Mouse (Mus musculus) hindlimb bud, embryonic 11.5 days (tissue): Measurements from ENCODE around the gene Supt20.

Source experiments
- DNase-seq: peaks from one replicate; pipeline ENCODE4 v3.0.0-alpha.2; 2012; ENCODE audit warnings: low read depth, low spot score; ENCODE audit errors: extremely low spot score

The Supt20 gene

GRCm38 (mm10) chr3:54692202-54693055 is at the start of gene Supt20:
Gene Supt20, plus strand, starts transcription at chr3:54692807.
- peak; percentile 39 for DNase-seq

GRCm38 (mm10) chr3:54642851-54643250 is 49.8 kb upstream of the Supt20 start:
- DNase-seq, result no peak

GRCm38 (mm10) chr3:54647583-54647982 is 45.0 kb upstream of the Supt20 start:
- DNase-seq, result no peak

- no peak for DNase-seq
Observed at GRCm38 (mm10) chr3:54651576-54651975, 41.0 kb upstream of the Supt20 start.

GRCm38 (mm10) chr3:54654169-54654568 is 38.4 kb upstream of the Supt20 start:
- DNase-seq, result no peak

GRCm38 (mm10) chr3:54657090-54657489 is 35.5 kb upstream of the Supt20 start:
- no peak for DNase-seq

GRCm38 (mm10) chr3:54657888-54658626 is 34.5 kb upstream of the Supt20 start:
- no peak for DNase-seq

GRCm38 (mm10) chr3:54659736-54660135 is 32.9 kb upstream of the Supt20 start:
- DNase-seq, result no peak

- no peak for DNase-seq
Observed at GRCm38 (mm10) chr3:54662411-54662810, 30.2 kb upstream of the Supt20 start.

GRCm38 (mm10) chr3:54668141-54668540 is 24.5 kb upstream of the Supt20 start:
- no peak for DNase-seq

- DNase-seq, result no peak
Observed at GRCm38 (mm10) chr3:54668722-54669121, 23.9 kb upstream of the Supt20 start.

- DNase-seq, result no peak
Observed at GRCm38 (mm10) chr3:54669559-54669958, 23.0 kb upstream of the Supt20 start.

- no peak for DNase-seq
Observed at GRCm38 (mm10) chr3:54672111-54672510, 20.5 kb upstream of the Supt20 start.

- DNase-seq, result no peak
Observed at GRCm38 (mm10) chr3:54672557-54673529, 19.8 kb upstream of the Supt20 start.

GRCm38 (mm10) chr3:54676818-54677217 is 15.8 kb upstream of the Supt20 start:
- no peak for DNase-seq

GRCm38 (mm10) chr3:54681310-54682204 is 11.1 kb upstream of the Supt20 start:
- DNase-seq, result no peak

GRCm38 (mm10) chr3:54685202-54685601 is 7.4 kb upstream of the Supt20 start:
- DNase-seq, result no peak

GRCm38 (mm10) chr3:54687245-54687644 is 5.4 kb upstream of the Supt20 start:
- no peak for DNase-seq

- DNase-seq, result no peak
Observed at GRCm38 (mm10) chr3:54689091-54689490, 3.5 kb upstream of the Supt20 start.

GRCm38 (mm10) chr3:54693056-54693415 is 429 bp downstream of the Supt20 start:
- DNase-seq, result no peak
